Mouse (Mus musculus) hindbrain, postnatal 0 days (tissue): Measurements from ENCODE around the gene Rtbdn. TPM values are rescaled to one million over a fixed set of nuclear protein-coding genes. Genes with fewer than 3 reads are reported as not detected.

Source experiments
- ATAC-seq: fragments of 200-750 bp; cut with Nextera tagmentation; 2 replicates; pipeline ENCODE4 v1.8.0; 2017; ENCODE audit warnings: mild to moderate bottlenecking, moderate TSS enrichment, moderate library complexity
- DNase-seq: peaks from one replicate; pipeline ENCODE4 v3.0.0-alpha.2; 2015; ENCODE audit warnings: low spot score
- H3K27ac ChIP-seq: fragments of 300-500 bp; sonication (generic); 2 replicates; pipeline ENCODE4 v1.5.1; 2014; ENCODE audit warnings: mild to moderate bottlenecking
- H3K27me3 ChIP-seq: fragments of 300-500 bp; sonication (generic); 2 replicates; pipeline ENCODE4 v1.6.1; 2014; ENCODE audit warnings: low read length, mixed read lengths; ENCODE audit not compliant: insufficient read depth
- H3K36me3 ChIP-seq: fragments of 300-500 bp; sonication (generic); 2 replicates; pipeline ENCODE4 v1.6.1; 2014; ENCODE audit warnings: low read length, mixed read lengths; ENCODE audit not compliant: insufficient read depth
- H3K4me1 ChIP-seq: fragments of 300-500 bp; sonication (generic); 2 replicates; pipeline ENCODE4 v1.6.1; 2014; ENCODE audit warnings: antibody characterized with exemption, low read length, mixed read lengths; ENCODE audit not compliant: insufficient read depth
- H3K4me2 ChIP-seq: fragments of 300-500 bp; sonication (generic); 2 replicates; pipeline ENCODE4 v1.6.1; 2014; ENCODE audit warnings: low read depth, mild to moderate bottlenecking, low read length, moderate library complexity, mixed read lengths
- H3K4me3 ChIP-seq: fragments of 300-500 bp; sonication (generic); 2 replicates; pipeline ENCODE4 v1.5.1; 2014; ENCODE audit warnings: low read length
- H3K9ac ChIP-seq: fragments of 300-500 bp; sonication (generic); replicated peaks from 2 replicates; pipeline ENCODE4 v1.6.1; 2014; ENCODE audit warnings: mild to moderate bottlenecking, low read length, moderate library complexity, mixed read lengths
- H3K9me3 ChIP-seq: fragments of 300-500 bp; sonication (generic); 2 replicates; pipeline ENCODE4 v1.6.1; 2016; ENCODE audit warnings: low read length, mixed read lengths
- CTCF ChIP-seq: IDR thresholded peaks from 2 replicates; pipeline ENCODE4 v1.5.1; 2016; ENCODE audit warnings: antibody characterized with exemption, control low read depth, low read depth
- WGBS: fragments of 180-500 bp; shearing (Covaris S2); extraction: QIAGEN DNeasy Blood & Tissue Kit; methylation state at CpG from one replicate; pipeline ENCODE4 v1.1.7; 2014; 5-methylcytosine and 5-hydroxymethylcytosine counted together
- polyA plus RNA-seq: library from polyadenylated mRNA; unstranded; fragments of >200 nt; fragmentation: Nextera tagmentation; extraction: Ambion mirVana; gene quantifications from 2 replicates; pipeline ENCODE4 v1.2.1, GENCODE M21; 2015
- total RNA-seq: library from RNA; depleted of rRNA; stranded (reverse); fragments of >200 nt; gene quantifications from 2 replicates; pipeline ENCODE4 v1.2.3, GENCODE M21; 2014

The Rtbdn gene
- total and polyA plus RNA-seq, 2 experiments from 2014 or later, result 4.1 to 5.8 TPM

DNA sequence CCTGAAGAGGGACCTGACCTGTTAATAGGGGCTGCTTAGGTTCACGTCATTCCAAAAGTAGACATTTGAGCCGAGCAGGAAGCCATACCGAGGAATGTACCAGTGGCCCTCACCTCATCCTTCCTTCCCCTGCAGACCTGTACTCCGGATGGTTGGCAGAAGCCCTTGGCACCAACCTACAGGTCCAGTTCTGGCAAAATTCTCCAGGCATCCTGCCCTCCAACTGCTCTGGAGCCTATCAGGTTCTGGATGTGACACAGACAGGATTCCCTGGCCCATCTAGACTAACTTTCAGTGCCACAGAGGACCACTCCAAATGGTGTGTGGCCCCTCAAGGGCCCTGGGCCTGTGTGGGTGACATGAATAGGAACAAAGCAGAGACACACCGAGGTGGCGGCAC, 36.2 kb upstream of the Rtbdn start:
- 86% methylated on average over 6 of the region's 6 CpGs for WGBS
- Histone ChIP-seq H3K9me3 (no peaks in the 10 kb centered on the region), H3K4me3 (no peak overlapping the region), H3K4me2 (no peak overlapping the region), H3K27me3 (no peaks in the 10 kb centered on the region), H3K27ac (no peak overlapping the region), H3K36me3 (peaks cover 22% of the 10 kb centered on the region; the same call in 1 of the 2 replicates), H3K9ac (no peak overlapping the region), H3K4me1 (no peaks in the 10 kb centered on the region)
- TF ChIP-seq CTCF, result no peak
- DNase-seq, result no peak
- ATAC-seq, result no peak

GRCm38 (mm10) chr8:84911854-84912253, 34.9 kb upstream of the Rtbdn start:
- peaks cover 35% of the 10 kb centered on the region for H3K36me3 ChIP-seq
- WGBS, result 83% methylated on average over 9 of the region's 9 CpGs
- no peak for DNase-seq
- H3K27ac ChIP-seq, result no peak overlapping the region
- no peak overlapping the region for H3K4me3 ChIP-seq
- no peak for TF ChIP-seq CTCF
- H3K27me3 ChIP-seq, result no peaks in the 10 kb centered on the region
- H3K9ac ChIP-seq, result no peak overlapping the region
- H3K9me3 ChIP-seq, result no peaks in the 10 kb centered on the region
- H3K4me1 ChIP-seq, result no peaks in the 10 kb centered on the region
- H3K4me2 ChIP-seq, result no peak overlapping the region
- ATAC-seq, result no peak

DNA sequence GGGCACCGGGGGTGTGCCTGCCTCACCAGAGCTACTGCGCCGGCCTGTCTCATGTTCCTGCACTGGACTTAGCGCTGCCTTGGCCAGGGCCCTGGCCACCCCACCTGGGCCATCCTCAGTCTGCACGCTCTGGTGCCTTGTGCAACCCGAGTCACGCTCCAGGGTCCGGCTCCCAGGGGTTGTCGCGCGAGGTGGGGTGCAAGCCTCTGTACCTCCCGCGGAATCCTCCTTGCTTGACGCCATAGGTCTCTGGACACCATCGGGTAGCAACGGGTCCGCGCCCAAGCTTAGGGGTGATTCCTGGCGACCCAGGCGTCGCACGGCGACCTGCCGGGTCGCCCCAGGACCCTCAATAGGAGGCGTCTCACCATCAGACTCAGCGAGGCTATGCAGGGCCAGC, 34.4 kb upstream of the Rtbdn start:
- Histone ChIP-seq H3K4me3 (no peak overlapping the region), H3K4me2 (peak overlapping the region; percentile 51; the same call in 1 of the 2 replicates), H3K4me1 (no peaks in the 10 kb centered on the region), H3K27me3 (no peaks in the 10 kb centered on the region), H3K36me3 (peaks cover 38% of the 10 kb centered on the region), H3K9ac (no peak overlapping the region), H3K27ac (no peak overlapping the region), H3K9me3 (no peaks in the 10 kb centered on the region)
- no peak for TF ChIP-seq CTCF
- WGBS, result 29% methylated on average over 27 of the region's 27 CpGs
- ATAC-seq, result no peak
- no peak for DNase-seq

GRCm38 (mm10) chr8:84912895-84913501, 33.8 kb upstream of the Rtbdn start:
- DNase-seq (peak; percentile 61), ATAC-seq (0 out of 2 replicates have a peak, but pooled peaks have one; percentile 3)
- 8% methylated on average over 55 of the region's 55 CpGs for whole genome bisulfite sequencing
- H3K27ac ChIP-seq, result no peak overlapping the region
- TF ChIP-seq CTCF, result no peak
- H3K9ac ChIP-seq, result no peak overlapping the region
- peak overlapping the region; percentile 19; the same call in 1 of the 2 replicates for H3K4me3 ChIP-seq
- H3K27me3 ChIP-seq, result no peaks in the 10 kb centered on the region
- H3K4me1 ChIP-seq, result no peaks in the 10 kb centered on the region
- no peaks in the 10 kb centered on the region for H3K9me3 ChIP-seq
- H3K4me2 ChIP-seq, result peak overlapping the region; percentile 51
- H3K36me3 ChIP-seq, result peaks cover 44% of the 10 kb centered on the region

DNA sequence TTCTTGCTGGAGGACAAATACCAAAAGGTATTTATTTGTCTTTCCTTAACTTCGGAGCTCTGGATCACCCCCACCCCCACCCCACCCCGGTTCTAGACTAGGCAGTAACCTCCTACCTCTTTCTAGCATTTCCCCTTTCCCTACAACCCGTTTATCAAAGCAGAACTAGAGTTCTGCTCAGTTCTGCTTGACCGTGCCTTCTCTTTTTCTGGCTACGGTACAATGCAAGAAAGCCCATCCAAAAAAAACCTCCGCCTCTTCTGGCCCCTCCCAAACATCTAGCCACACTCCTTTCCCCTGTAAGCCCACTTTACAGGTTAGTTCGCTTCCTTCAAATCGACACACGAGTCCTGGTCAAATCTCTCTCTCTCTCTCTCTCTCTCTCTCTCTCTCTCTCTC, 33.3 kb upstream of the Rtbdn start:
- no peak for TF ChIP-seq CTCF
- Histone ChIP-seq H3K9ac (no peak overlapping the region), H3K27me3 (no peaks in the 10 kb centered on the region), H3K27ac (no peak overlapping the region), H3K4me2 (peak overlapping the region; percentile 51), H3K4me1 (no peaks in the 10 kb centered on the region), H3K9me3 (no peaks in the 10 kb centered on the region), H3K4me3 (peak overlapping the region; percentile 19; the same call in 1 of the 2 replicates), H3K36me3 (peaks cover 48% of the 10 kb centered on the region)
- no peak for ATAC-seq
- no peak for DNase-seq
- WGBS, result 22% methylated on average over 9 of the region's 9 CpGs

GRCm38 (mm10) chr8:84913960-84914359, 32.8 kb upstream of the Rtbdn start:
- 36% methylated on average over 4 of the region's 4 CpGs for WGBS
- TF ChIP-seq CTCF, result peak; percentile 58
- ATAC-seq (no peak), DNase-seq (peak; percentile 77)
- H3K4me1 ChIP-seq, result no peaks in the 10 kb centered on the region
- H3K36me3 ChIP-seq, result peaks cover 52% of the 10 kb centered on the region
- no peaks in the 10 kb centered on the region for H3K27me3 ChIP-seq
- no peak overlapping the region for H3K9ac ChIP-seq
- no peak overlapping the region for H3K4me2 ChIP-seq
- H3K27ac ChIP-seq, result no peak overlapping the region
- no peak overlapping the region for H3K4me3 ChIP-seq
- no peaks in the 10 kb centered on the region for H3K9me3 ChIP-seq

DNA sequence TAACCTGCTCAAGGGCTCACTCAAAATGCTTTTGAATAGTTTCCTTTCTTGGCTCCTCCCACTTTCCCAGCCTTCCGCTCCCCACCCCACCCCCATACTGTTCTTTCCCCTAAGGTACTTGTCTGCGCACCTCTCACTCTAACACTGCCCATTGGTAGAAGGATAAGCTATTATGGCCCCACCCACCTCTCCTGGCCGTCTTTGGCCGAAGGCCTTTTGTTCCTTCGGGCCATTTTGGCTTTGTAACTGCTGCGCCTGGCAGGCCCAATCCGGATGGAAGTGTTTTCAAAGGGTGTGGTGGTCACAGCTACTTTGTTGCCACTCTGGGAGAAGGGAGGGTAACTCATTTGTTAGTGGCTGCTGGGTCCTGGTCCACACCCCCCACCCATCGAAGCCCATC, 31.5 kb upstream of the Rtbdn start:
- DNase-seq (no peak), ATAC-seq (no peak)
- H3K9ac ChIP-seq, result no peak overlapping the region
- H3K27me3 ChIP-seq, result no peaks in the 10 kb centered on the region
- no peaks in the 10 kb centered on the region for H3K9me3 ChIP-seq
- H3K27ac ChIP-seq, result no peak overlapping the region
- H3K4me3 ChIP-seq, result no peak overlapping the region
- WGBS, result 93% methylated on average over 8 of the region's 8 CpGs
- no peak for TF ChIP-seq CTCF
- peaks cover 61% of the 10 kb centered on the region for H3K36me3 ChIP-seq
- H3K4me1 ChIP-seq, result no peaks in the 10 kb centered on the region
- H3K4me2 ChIP-seq, result no peak overlapping the region
